Mouse (Mus musculus): Measurements from ENCODE around the gene Exosc1. TPM values are rescaled to one million over a fixed set of nuclear protein-coding genes. Genes with fewer than 3 reads are reported as not detected.

Exosc1 gene
- polyA plus RNA-seq, 1 experiment from 2014 or later: 31.4 TPM

DNA sequence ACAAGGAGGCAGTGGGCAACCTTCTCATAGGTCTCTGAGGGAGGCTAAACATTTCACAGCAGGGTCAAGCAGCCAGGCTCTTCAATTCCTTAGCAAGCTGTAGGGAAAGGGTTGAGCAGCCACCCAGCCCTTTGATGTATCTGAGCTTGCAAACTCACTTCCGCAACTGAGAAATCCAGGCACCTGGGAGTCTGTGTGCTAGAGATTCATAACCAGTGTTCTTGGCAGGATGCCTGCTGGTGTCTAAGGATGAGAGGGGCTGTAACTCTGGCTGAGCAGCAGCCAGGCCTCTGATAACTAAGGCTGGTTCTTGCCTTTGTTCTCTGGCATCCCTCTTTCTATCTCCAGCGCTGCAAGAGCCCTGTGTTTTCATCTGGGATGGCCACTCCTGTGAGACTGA, 31.5 kb downstream of the Exosc1 start:
- Histone ChIP-seq H3K27me3 (no peaks in the 10 kb centered on the region), H3K9ac (no peak overlapping the region), H3K36me3 (replicated peaks) (no peaks in the 10 kb centered on the region), H3K9me3 (replicated peaks) (no peaks in the 10 kb centered on the region), H3K4me3 (replicated peaks) (no peak overlapping the region), H3K4me2 (no peak overlapping the region), H3K4me1 (replicated peaks) (peaks cover 51% of the 10 kb centered on the region), H3K27ac (replicated peaks) (0 out of 2 replicates have a peak overlapping the region, but pooled peaks have one; percentile 6)
- 50% methylated on average over 2 of the region's 2 CpGs for WGBS (ENCODE audit: insufficient replicate concordance)
- no peak for ATAC-seq (ENCODE audit: insufficient read depth)

DNA sequence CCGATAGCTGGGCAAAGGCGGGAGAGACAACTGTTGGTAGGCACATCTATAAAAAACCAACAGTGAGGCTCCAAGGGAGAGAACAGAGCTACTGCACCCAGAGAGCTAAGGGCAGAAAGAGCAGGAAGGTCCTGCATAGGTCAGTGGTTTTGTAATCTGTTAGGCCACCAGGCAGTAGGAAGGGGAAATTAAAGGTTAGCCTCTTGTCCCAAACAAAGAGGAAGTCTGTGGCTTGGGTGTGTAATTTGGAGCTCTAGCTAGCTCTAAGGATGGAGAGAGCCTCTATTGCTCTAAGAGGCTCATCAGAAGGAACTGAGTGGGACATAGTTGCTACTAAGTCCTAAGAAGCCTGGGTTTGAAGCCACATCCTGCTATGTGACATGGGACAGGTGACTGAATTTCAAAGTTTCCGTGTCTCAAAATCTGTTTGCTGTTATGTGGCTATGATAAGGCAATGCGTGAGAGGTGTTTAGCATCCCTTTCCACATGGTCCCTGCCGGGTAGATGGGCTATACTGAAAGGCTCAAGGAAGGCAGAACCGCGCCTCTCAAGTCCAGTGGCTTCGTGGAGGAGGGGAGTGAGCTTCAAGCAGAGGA, 32.6 kb downstream of the Exosc1 start:
- peaks cover 48% of the 10 kb centered on the region for H3K4me1 ChIP-seq (replicated peaks)
- no peak overlapping the region for H3K4me3 ChIP-seq (replicated peaks)
- H3K9ac ChIP-seq: no peak overlapping the region
- H3K36me3 ChIP-seq (replicated peaks): no peaks in the 10 kb centered on the region
- no peaks in the 10 kb centered on the region for H3K27me3 ChIP-seq
- ATAC-seq (ENCODE audit: insufficient read depth): no peak
- 30% methylated on average over 8 of the region's 8 CpGs for WGBS (ENCODE audit: insufficient replicate concordance)
- peak overlapping the region; percentile 55 for H3K27ac ChIP-seq (replicated peaks)
- H3K4me2 ChIP-seq: no peak overlapping the region
- no peaks in the 10 kb centered on the region for H3K9me3 ChIP-seq (replicated peaks)

DNA sequence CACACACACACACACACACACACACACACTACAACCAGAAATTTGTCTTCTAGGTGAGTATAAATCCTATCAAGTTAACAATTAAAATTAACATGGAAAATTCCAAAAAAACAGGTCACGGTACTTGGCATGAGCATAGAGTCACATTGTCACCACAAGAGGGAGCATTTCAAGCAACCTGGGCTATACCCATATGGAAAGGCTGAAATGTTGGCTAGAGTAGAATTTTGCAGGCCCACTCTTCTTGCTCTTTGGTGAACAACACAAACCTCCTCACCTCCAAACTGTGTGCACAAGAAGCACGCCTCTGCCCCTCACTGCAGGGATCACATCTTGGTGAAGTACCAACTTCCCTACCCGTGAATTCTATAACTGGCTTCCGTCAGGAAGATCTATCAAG, 34.4 kb downstream of the Exosc1 start:
- peaks cover 54% of the 10 kb centered on the region for H3K4me1 ChIP-seq (replicated peaks)
- H3K9ac ChIP-seq: no peak overlapping the region
- no peaks in the 10 kb centered on the region for H3K9me3 ChIP-seq (replicated peaks)
- H3K4me2 ChIP-seq: no peak overlapping the region
- no peak for ATAC-seq (ENCODE audit: insufficient read depth)
- WGBS (ENCODE audit: insufficient replicate concordance): 43% methylated on average over 4 of the region's 4 CpGs
- H3K27me3 ChIP-seq: no peaks in the 10 kb centered on the region
- H3K4me3 ChIP-seq (replicated peaks): no peak overlapping the region
- H3K36me3 ChIP-seq (replicated peaks): no peaks in the 10 kb centered on the region
- H3K27ac ChIP-seq (replicated peaks): no peak overlapping the region

DNA sequence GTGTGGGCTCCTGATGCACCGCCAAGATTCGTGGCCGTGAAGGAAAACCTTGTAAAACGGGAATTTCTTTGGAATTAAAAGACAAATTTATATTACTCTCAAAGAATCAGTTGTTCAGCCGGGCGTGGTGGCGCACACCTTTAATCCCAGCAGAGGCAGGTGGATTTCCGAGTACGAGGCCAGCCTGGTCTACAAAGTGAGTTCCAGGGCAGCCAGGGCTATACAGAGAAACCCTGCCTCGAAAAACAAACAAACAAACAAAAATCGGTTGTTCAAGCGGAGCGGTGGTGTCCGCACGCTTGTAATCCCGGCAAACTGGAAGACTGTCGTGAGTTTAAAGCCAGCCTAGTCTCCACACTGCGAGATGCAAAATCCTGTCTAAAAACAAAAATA, 36.9 kb downstream of the Exosc1 start:
- Histone ChIP-seq H3K9me3 (replicated peaks) (no peaks in the 10 kb centered on the region), H3K4me3 (replicated peaks) (peak overlapping the region; percentile 73), H3K4me2 (peak overlapping the region; percentile 87), H3K9ac (peak overlapping the region; percentile 52), H3K4me1 (replicated peaks) (peaks cover 44% of the 10 kb centered on the region), H3K27ac (replicated peaks) (peak overlapping the region; percentile 53; the same call in 1 of the 2 replicates), H3K27me3 (no peaks in the 10 kb centered on the region), H3K36me3 (replicated peaks) (0 out of 2 replicates have a peak, but pooled peaks cover 5% of the 10 kb centered on the region)
- 20% methylated on average over 18 of the region's 18 CpGs for WGBS (ENCODE audit: insufficient replicate concordance)
- ATAC-seq (ENCODE audit: insufficient read depth): no peak

DNA sequence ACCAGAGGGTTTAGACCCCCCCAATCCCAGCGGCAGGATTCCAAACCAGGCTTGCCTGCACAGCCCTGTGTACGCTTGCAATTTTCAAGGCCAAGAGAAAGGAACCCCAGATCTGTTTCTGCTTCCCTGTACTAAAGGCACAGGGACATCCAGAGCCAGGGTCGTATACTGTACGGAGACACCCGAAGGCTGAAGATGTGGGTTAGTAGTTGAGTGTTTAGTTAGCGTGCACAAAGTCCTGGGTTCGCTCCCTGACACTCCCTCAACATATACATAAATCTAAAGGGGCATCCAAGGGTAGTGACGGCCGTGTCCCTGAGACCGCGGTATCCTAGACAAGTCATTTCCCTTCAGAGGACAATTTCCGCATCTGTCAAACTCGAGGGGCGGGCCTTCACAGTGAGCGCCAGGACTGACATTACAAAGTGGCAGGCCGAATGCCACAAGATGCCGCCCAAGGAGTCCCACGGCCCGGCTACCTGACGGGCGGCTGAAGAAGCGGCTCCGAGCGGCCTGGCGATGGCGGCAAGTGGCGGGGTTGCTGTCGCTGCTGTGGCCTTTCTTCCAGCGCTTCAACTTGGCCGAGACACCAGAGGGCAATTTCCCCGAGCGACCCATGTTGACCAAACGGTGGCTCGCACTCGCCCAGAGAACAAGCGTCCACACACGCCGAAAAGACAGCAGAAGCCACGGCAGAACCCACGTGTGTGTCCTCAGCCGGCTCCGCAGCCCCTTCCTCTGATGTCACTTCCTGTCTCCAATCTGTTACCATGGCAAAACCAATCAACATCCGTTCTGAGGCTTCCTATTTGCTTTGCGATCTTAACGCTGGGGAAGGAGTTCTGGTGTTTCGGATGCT, 37.5 kb downstream of the Exosc1 start, which contains the start of gene Rrp12:
Gene Rrp12 (minus strand): TSS at position 714 of the 859 bp plus-strand sequence.
- H3K27ac ChIP-seq (replicated peaks): peak within 1 kb of the TSS; percentile 53
- H3K4me3 ChIP-seq (replicated peaks): peak within 1 kb of the TSS; percentile 73

DNA sequence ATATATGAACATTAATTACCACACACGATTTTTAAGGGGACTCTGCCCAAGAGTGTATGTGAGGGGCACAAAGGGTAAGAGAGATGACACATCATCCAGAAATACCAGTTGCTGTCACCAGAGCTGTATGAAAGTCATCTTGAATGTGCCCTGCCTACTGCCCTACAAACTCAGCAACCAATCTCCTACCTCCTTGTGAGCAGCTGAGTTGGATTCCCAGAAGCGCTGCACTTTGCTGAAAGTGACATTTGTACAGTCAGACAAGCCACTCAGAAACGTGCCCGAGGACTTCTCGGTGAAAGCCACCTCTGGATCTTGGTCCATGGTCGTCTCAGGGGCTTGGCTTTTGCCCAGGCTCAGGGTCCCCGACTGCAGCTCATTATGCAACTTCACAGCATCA, 38.3 kb downstream of the Exosc1 start:
- Histone ChIP-seq H3K27me3 (no peaks in the 10 kb centered on the region), H3K4me2 (peak overlapping the region; percentile 87), H3K9me3 (replicated peaks) (no peaks in the 10 kb centered on the region), H3K9ac (peak overlapping the region; percentile 57), H3K36me3 (replicated peaks) (peaks cover 15% of the 10 kb centered on the region), H3K4me1 (replicated peaks) (peaks cover 36% of the 10 kb centered on the region), H3K4me3 (replicated peaks) (peak overlapping the region; percentile 73), H3K27ac (replicated peaks) (peak overlapping the region; percentile 53; the same call in 1 of the 2 replicates)
- ATAC-seq (ENCODE audit: insufficient read depth): no peak
- WGBS (ENCODE audit: insufficient replicate concordance): 21% methylated on average over 7 of the region's 7 CpGs

More for the DNA sequence above, 37.5 kb downstream of the Exosc1 start, which contains the start of gene Rrp12:
- under 1% methylated on average over 46 of the region's 46 CpGs for WGBS (ENCODE audit: insufficient replicate concordance)
- H3K4me2 ChIP-seq: peak within 1 kb of the TSS; percentile 87
- H3K36me3 ChIP-seq (replicated peaks): 0 out of 2 replicates have a peak, but pooled peaks cover 8% of the 10 kb centered on the region
- H3K9me3 ChIP-seq (replicated peaks): no peaks in the 10 kb centered on the region
- peak within 1 kb of the TSS; percentile 57 for H3K9ac ChIP-seq
- peak; percentile 81 for ATAC-seq (ENCODE audit: insufficient read depth)
- peaks cover 43% of the 10 kb centered on the region for H3K4me1 ChIP-seq (replicated peaks)
- H3K27me3 ChIP-seq: no peaks in the 10 kb centered on the region

DNA sequence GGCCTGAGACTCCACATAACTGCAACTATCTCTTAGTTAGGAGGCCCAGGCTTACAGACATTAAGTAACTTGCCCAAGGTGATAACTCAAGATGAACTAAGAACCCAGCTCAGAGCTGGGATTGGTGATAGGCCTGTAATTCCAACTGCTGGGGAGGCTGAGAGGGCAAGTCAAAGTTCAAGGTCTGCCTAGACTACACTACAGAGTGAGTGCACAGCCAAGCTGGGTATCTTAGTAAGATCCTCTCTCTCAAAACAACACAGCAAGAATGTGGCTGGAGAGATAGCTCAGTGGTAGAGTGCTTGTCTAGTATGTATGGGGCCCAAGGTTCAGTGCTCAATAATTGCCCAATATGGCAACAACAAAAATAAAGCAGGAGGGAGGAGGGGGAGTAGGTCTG, 45.0 kb downstream of the Exosc1 start:
- Histone ChIP-seq H3K4me2 (no peak overlapping the region), H3K4me1 (replicated peaks) (0 out of 2 replicates have a peak, but pooled peaks cover 6% of the 10 kb centered on the region), H3K27ac (replicated peaks) (no peak overlapping the region), H3K4me3 (replicated peaks) (no peak overlapping the region), H3K9ac (no peak overlapping the region), H3K9me3 (replicated peaks) (no peaks in the 10 kb centered on the region), H3K27me3 (no peaks in the 10 kb centered on the region), H3K36me3 (replicated peaks) (peaks cover 77% of the 10 kb centered on the region)
- ATAC-seq (ENCODE audit: insufficient read depth): no peak

DNA sequence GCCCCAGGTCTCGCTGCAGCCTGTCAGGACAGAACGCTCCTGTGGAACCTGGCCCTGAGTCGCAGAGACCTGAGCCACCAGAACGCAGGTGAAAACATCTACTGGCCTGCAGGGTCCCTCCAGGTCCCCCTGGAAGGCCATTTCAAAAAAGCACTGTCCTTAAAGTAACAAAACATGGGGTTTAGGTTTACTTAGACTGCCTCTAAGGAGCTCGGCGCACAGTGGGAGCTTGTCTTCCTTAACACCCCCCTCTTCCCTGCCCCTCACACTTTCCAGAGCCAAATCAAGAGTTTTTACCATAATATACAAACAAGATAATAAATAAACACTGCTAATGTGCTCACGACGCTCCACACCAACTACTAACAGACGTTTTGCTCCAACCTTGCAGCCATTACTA, 49.3 kb downstream of the Exosc1 start:
- ATAC-seq (ENCODE audit: insufficient read depth): no peak
- Histone ChIP-seq H3K4me2 (no peak overlapping the region), H3K4me1 (replicated peaks) (0 out of 2 replicates have a peak, but pooled peaks cover 6% of the 10 kb centered on the region), H3K27me3 (no peaks in the 10 kb centered on the region), H3K36me3 (replicated peaks) (peaks cover 74% of the 10 kb centered on the region), H3K9me3 (replicated peaks) (no peaks in the 10 kb centered on the region), H3K27ac (replicated peaks) (no peak overlapping the region), H3K4me3 (replicated peaks) (no peak overlapping the region), H3K9ac (no peak overlapping the region)
- 82% methylated on average over 9 of the region's 9 CpGs for WGBS (ENCODE audit: insufficient replicate concordance)

DNA sequence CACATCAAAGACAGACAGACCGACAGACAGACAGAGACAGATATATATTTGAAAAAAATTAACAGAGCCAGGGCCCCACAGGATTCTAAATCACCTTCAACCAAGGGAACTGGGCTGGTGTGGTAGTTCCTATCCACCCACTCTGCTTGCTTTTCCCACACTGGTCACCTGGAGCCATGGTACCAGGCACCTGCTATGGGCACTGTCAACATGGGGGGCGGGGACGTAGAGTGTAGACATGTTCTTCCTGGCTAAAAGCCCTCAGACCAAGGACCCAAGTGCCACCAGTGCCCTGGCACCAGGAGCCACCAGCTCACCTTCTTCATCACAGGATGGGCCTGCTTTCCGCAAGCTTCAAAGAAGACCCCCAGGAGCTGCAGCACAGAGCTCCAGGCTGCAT, 51.4 kb downstream of the Exosc1 start:
- no peak overlapping the region for H3K4me3 ChIP-seq (replicated peaks)
- 80% methylated on average over 4 of the region's 4 CpGs for WGBS (ENCODE audit: insufficient replicate concordance)
- no peak overlapping the region for H3K27ac ChIP-seq (replicated peaks)
- no peak overlapping the region for H3K9ac ChIP-seq
- no peak overlapping the region for H3K4me2 ChIP-seq
- H3K4me1 ChIP-seq (replicated peaks): no peaks in the 10 kb centered on the region
- H3K9me3 ChIP-seq (replicated peaks): no peaks in the 10 kb centered on the region
- peaks cover 68% of the 10 kb centered on the region for H3K36me3 ChIP-seq (replicated peaks)
- no peak for ATAC-seq (ENCODE audit: insufficient read depth)
- no peaks in the 10 kb centered on the region for H3K27me3 ChIP-seq

DNA sequence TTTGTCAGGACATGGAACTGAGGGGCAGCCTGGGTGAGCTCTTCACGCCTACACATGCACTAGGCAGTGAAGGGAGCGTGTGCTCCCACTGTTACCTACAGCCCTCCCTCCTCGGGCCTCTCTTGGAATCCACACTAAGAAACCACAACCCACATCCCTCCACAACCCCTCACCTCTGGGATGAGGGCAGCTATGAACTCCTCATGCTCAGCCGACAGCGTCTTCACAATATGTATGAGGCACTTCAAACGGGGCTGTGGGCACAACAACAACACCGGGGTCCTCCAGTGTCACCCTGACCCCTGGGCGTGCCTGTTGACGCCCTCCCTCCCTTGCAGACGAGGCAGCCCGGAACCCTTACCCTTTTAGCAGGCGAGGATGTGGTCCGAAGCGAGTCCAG, 58.9 kb downstream of the Exosc1 start:
- Histone ChIP-seq H3K4me2 (no peak overlapping the region), H3K4me1 (replicated peaks) (no peaks in the 10 kb centered on the region), H3K36me3 (replicated peaks) (peaks cover 78% of the 10 kb centered on the region), H3K9me3 (replicated peaks) (no peaks in the 10 kb centered on the region), H3K4me3 (replicated peaks) (no peak overlapping the region), H3K27me3 (no peaks in the 10 kb centered on the region), H3K9ac (no peak overlapping the region), H3K27ac (replicated peaks) (no peak overlapping the region)
- 79% methylated on average over 14 of the region's 14 CpGs for WGBS (ENCODE audit: insufficient replicate concordance)
- no peak for ATAC-seq (ENCODE audit: insufficient read depth)

All from liver, embryonic 15.5 days (tissue).